Mouse (Mus musculus) kidney, adult 2 months (tissue): ENCODE results near the gene Aldh3b3. TPM values are rescaled to one million over a fixed set of nuclear protein-coding genes. Genes with fewer than 3 reads are reported as not detected.
"Not testable (repeated sequence)": the region's sequence is repeated elsewhere in the genome, so short reads cannot be mapped to it uniquely, and the experiment has no call there.

Source experiments
- DNase-seq: peaks from one replicate; pipeline ENCODE4 v3.0.0; 2021
- H3K27ac ChIP-seq: fragments of 200-500 bp; 2 replicates; pipeline ENCODE4 v1.5.1; 2012; ENCODE audit warnings: low read depth, low read length, control low read depth, inconsistent platforms; ENCODE audit not compliant: insufficient read depth
- H3K27me3 ChIP-seq: fragments of 200-500 bp; replicated peaks from 2 replicates; pipeline ENCODE4 v1.6.1; 2012; ENCODE audit warnings: mild to moderate bottlenecking, moderate library complexity, low read length, inconsistent platforms; ENCODE audit not compliant: control insufficient read depth, insufficient read depth
- H3K36me3 ChIP-seq: fragments of 200-500 bp; 2 replicates; pipeline ENCODE4 v1.6.1; 2012; ENCODE audit warnings: mild to moderate bottlenecking, moderate library complexity, low read length, inconsistent platforms; ENCODE audit not compliant: control insufficient read depth, insufficient read depth
- H3K4me1 ChIP-seq: fragments of 200-500 bp; 2 replicates; pipeline ENCODE4 v1.6.1; 2011; ENCODE audit warnings: low read length; ENCODE audit not compliant: control insufficient read depth, insufficient read depth
- H3K4me3 ChIP-seq: fragments of 200-500 bp; 2 replicates; pipeline ENCODE4 v1.5.1; 2011; ENCODE audit warnings: mild to moderate bottlenecking, low read depth, low read length, control low read depth; ENCODE audit not compliant: insufficient read depth
- CTCF ChIP-seq: fragments of 200-500 bp; conservative IDR thresholded peaks from 2 replicates; pipeline ENCODE4 v1.5.1; 2011; ENCODE audit warnings: low read depth, mild to moderate bottlenecking, control low read depth, low read length, moderate library complexity, mixed read lengths; ENCODE audit not compliant: insufficient read depth, insufficient read length
- POLR2A ChIP-seq: fragments of 200-500 bp; IDR thresholded peaks from one replicate; pipeline ENCODE4 v1.6.1; 2011; ENCODE audit warnings: low read depth, low read length, control low read depth
- WGBS: fragments of 180-500 bp; shearing (Covaris S2); methylation state at CpG from one replicate; pipeline ENCODE4 v1.1.7; 2018; 5-methylcytosine and 5-hydroxymethylcytosine counted together
- polyA plus RNA-seq: library from polyadenylated mRNA; depleted of rRNA; stranded (reverse); fragments of >200 nt; gene quantifications from 2 replicates; pipeline ENCODE4 v1.2.3, GENCODE M21; 2012

The Aldh3b3 gene
- polyA plus RNA-seq, 1 experiment, result 4.7 TPM

- TF ChIP-seq POLR2A (no peak), CTCF (no peak)
- peaks cover 23% of the 10 kb centered on the region for H3K4me1 ChIP-seq
- H3K36me3 ChIP-seq, result no peaks in the 10 kb centered on the region
- H3K27me3 ChIP-seq, result no peaks in the 10 kb centered on the region
- no peak overlapping the region for H3K4me3 ChIP-seq
- peak; percentile 67 for DNase-seq
- 70% methylated on average over 14 of the region's 14 CpGs for WGBS
- peak overlapping the region; percentile 80 for H3K27ac ChIP-seq
Measured at GRCm38 (mm10) chr19:3948546-3948945, 9.9 kb upstream of the Aldh3b3 start.

GRCm38 (mm10) chr19:3950331-3950730, 8.1 kb upstream of the Aldh3b3 start:
- WGBS, result 74% methylated on average over 3 of the region's 3 CpGs
- Histone ChIP-seq H3K27ac (peak overlapping the region; percentile 76), H3K36me3 (no peaks in the 10 kb centered on the region), H3K4me3 (no peak overlapping the region), H3K4me1 (peaks cover 23% of the 10 kb centered on the region), H3K27me3 (no peaks in the 10 kb centered on the region)
- peak; percentile 82 for DNase-seq
- TF ChIP-seq CTCF (no peak), POLR2A (no peak)

GRCm38 (mm10) chr19:3951461-3951860, 7.0 kb upstream of the Aldh3b3 start:
- Histone ChIP-seq H3K36me3 (no peaks in the 10 kb centered on the region), H3K27me3 (no peaks in the 10 kb centered on the region), H3K4me3 (no peak overlapping the region), H3K27ac (no peak overlapping the region), H3K4me1 (peaks cover 19% of the 10 kb centered on the region)
- TF ChIP-seq POLR2A, result no peak
- TF ChIP-seq CTCF, result no peak
- DNase-seq, result no peak

- TF ChIP-seq POLR2A (no peak), CTCF (no peak)
- H3K27ac ChIP-seq, result no peak overlapping the region
- H3K36me3 ChIP-seq, result no peaks in the 10 kb centered on the region
- no peaks in the 10 kb centered on the region for H3K27me3 ChIP-seq
- no peak for DNase-seq
- H3K4me1 ChIP-seq, result peaks cover 21% of the 10 kb centered on the region
- 50% methylated on average over 1 of the region's 1 CpGs for WGBS
- no peak overlapping the region for H3K4me3 ChIP-seq
Measured at GRCm38 (mm10) chr19:3952099-3952498, 6.3 kb upstream of the Aldh3b3 start.

GRCm38 (mm10) chr19:3955033-3955432, 3.4 kb upstream of the Aldh3b3 start:
- no peaks in the 10 kb centered on the region for H3K27me3 ChIP-seq
- H3K4me1 ChIP-seq, result peaks cover 12% of the 10 kb centered on the region
- no peak for TF ChIP-seq CTCF
- TF ChIP-seq POLR2A, result no peak
- H3K36me3 ChIP-seq, result no peaks in the 10 kb centered on the region
- H3K27ac ChIP-seq, result no peak overlapping the region
- no peak overlapping the region for H3K4me3 ChIP-seq
- DNase-seq, result peak; percentile 45
- 58% methylated on average over 3 of the region's 3 CpGs for WGBS

DNA sequence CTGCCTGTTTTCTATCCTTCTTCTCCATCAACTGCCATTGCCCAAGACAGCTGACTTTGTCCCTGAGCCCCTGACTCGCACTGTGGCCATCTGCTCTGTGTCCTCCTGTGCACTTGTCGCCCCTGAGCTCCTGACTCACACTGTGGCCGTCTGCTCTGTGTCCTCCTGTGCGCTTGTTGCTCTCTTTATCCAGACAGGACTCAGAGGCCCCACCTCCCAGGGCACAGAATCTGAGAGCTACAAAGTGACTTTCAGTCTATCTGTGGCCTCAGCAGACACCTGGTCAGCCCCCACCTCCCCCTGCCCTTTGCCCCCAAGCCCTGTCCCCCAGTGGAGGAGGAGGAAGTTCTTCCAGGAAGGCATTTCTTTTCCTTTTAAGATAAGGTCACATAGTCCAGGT, 2.6 kb upstream of the Aldh3b3 start:
- H3K36me3 ChIP-seq, result no peaks in the 10 kb centered on the region
- TF ChIP-seq CTCF (no peak), POLR2A (no peak)
- 57% methylated on average over 4 of the region's 4 CpGs for WGBS
- H3K4me1 ChIP-seq, result peaks cover 10% of the 10 kb centered on the region
- peak; percentile 47 for DNase-seq
- H3K4me3 ChIP-seq, result no peak overlapping the region
- peak overlapping the region; percentile 39 for H3K27ac ChIP-seq
- H3K27me3 ChIP-seq, result no peaks in the 10 kb centered on the region

DNA sequence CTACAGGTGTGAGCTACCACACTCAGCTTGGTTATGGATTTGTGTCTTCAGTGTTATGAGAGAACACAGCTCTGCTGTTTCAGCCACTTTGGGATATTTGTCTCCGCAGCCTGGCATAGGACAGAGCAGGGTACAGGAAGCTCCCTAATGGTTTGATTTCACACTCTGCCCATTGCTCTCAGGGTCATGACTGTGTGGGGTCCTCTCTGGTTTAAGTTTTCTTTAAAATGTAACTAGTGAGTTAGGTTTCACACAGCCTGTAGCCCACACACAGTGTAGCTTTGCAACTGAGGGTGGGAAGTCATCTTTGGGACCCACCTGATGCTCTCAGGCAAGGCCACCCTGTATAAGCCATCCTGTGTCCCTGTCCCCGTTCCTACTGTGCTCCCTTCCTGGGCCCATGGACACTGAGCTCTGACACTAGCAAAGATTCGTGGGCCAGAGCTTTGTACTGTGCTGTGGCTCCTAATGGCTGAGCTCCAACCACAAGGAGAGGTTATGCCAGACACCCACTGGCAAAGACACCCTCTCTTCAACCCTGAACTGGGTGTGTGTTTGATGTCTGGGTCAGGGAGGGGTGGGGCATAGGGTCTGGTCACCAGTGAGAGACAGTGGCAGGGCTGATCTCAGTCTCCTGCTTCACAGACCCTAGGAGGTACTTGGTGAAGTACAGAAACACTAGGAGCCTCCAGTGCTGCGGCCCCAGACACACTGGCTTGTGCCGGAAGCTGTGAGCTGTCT, 979 bp upstream of the Aldh3b3 start:
- H3K4me3 ChIP-seq, H3K36me3 ChIP-seq, H3K27me3 ChIP-seq, H3K4me1 ChIP-seq: not testable (repeated sequence)
- 54% methylated on average over 5 of the region's 5 CpGs for WGBS
- H3K27ac ChIP-seq, result peak overlapping the region; percentile 51; the same call in 1 of the 2 replicates
- peak; percentile 78 for DNase-seq
